ENCODE assay signal across 21 mouse cellular contexts in genomic region chr14:100631676-100632075, GRCm38 (mm10).
DNase-seq lines count a peak whose midpoint lies in the region; ATAC-seq and TF ChIP-seq lines count a peak whose summit lies in the region.
"Had no signal": no experiment of that assay in that cellular context is flagged by ENCODE, and none has a peak within 500 bp of the region (broad histone marks: within the 10 kb centered on the region; RNA-seq: fewer than 3 reads in every experiment).

No protein-coding gene starts in this region.

- TF ChIP-seq EP300 in liver, postnatal 0 days (IDR thresholded peaks at IDR 0.05; ENCODE audit: low read depth): no peak

- peak; percentile 10 for DNase-seq in liver, adult 2 months (ENCODE audit: extremely low read depth, low read depth, low spot score)
- no peak for DNase-seq in liver, postnatal 0 days
- DNase-seq in lung, postnatal 10 days: peak; percentile 2
- DNase-seq in lung, postnatal 14 days: no peak
- DNase-seq in Muller cell, postnatal 12 days (ENCODE audit: inconsistent ontology term): peak; percentile 67
- DNase-seq in brain, embryonic 14.5 days (ENCODE audit: low read depth): peak; percentile 32
- DNase-seq in kidney, postnatal 36 days: no peak
- DNase-seq: adrenal gland, adult 8-10 months; adrenal gland, postnatal 14 days; adrenal gland, postnatal 36 days; cerebellum, adult 11 months; cerebellum, adult 18-20 months; cerebellum, adult 9-10 months; cerebellum, postnatal 25 days; forebrain, postnatal 0 days had no signal

- WGBS in liver, adult 2 months: 44% methylated on average over 1 of the region's 1 CpGs
- 65% methylated on average over 1 of the region's 1 CpGs for WGBS in liver, postnatal 0 days (ENCODE audit: insufficient replicate concordance)
- WGBS in heart, embryonic 11.5 days (ENCODE audit: insufficient replicate concordance): 64% methylated on average over 1 of the region's 1 CpGs

- no peak for TF ChIP-seq POLR2A in liver, adult 2 months (IDR thresholded peaks at IDR 0.05; ENCODE audit: extremely low read depth, insufficient read depth, low read length)
- TF ChIP-seq POLR2A in brain, embryonic 14.5 days (IDR thresholded peaks at IDR 0.05; ENCODE audit: borderline replicate concordance, extremely low read depth, insufficient read depth, insufficient read length, poor library complexity, severe bottlenecking): no peak

- no peak overlapping the region for H3K4me2 ChIP-seq in liver, postnatal 0 days (ENCODE audit: low read depth, low read length)
- H3K4me2 ChIP-seq in heart, embryonic 11.5 days: no peak overlapping the region
- H3K4me2 ChIP-seq: embryonic facial prominence, embryonic 13.5 days; forebrain, embryonic 13.5 days; forebrain, embryonic 15.5 days had no signal

- H3K9ac ChIP-seq in liver, adult 2 months (ENCODE audit: low read depth, low read length): no peak overlapping the region
- no peak overlapping the region for H3K9ac ChIP-seq in liver, postnatal 0 days (replicated peaks)
- H3K9ac ChIP-seq in heart, embryonic 11.5 days (ENCODE audit: low read depth, low read length): no peak overlapping the region
- H3K9ac ChIP-seq: embryonic facial prominence, embryonic 13.5 days; forebrain, embryonic 13.5 days; forebrain, embryonic 15.5 days; forebrain, postnatal 0 days had no signal

- H3K36me3 ChIP-seq in liver, adult 2 months (ENCODE audit: control insufficient read depth, insufficient read depth, low read length): no peaks in the 10 kb centered on the region
- H3K36me3 ChIP-seq in liver, postnatal 0 days (replicated peaks; ENCODE audit: insufficient read depth, low read length): no peaks in the 10 kb centered on the region
- no peaks in the 10 kb centered on the region for H3K36me3 ChIP-seq in heart, embryonic 11.5 days (ENCODE audit: control insufficient read depth, insufficient read depth, low read length)
- H3K36me3 ChIP-seq: embryonic facial prominence, embryonic 13.5 days; forebrain, embryonic 15.5 days had no signal

- TF ChIP-seq CTCF in liver, adult 2 months (IDR thresholded peaks at IDR 0.05; ENCODE audit: low read depth, low read length): no peak
- TF ChIP-seq CTCF in liver, postnatal 0 days (IDR thresholded peaks at IDR 0.05; ENCODE audit: low read depth): no peak
- no peak for TF ChIP-seq CTCF in brain, embryonic 14.5 days (IDR thresholded peaks at IDR 0.05; ENCODE audit: borderline replicate concordance, extremely low read depth, insufficient read depth, insufficient read length)

- no peaks in the 10 kb centered on the region for H3K79me2 ChIP-seq in liver, adult 2 months (ENCODE audit: control insufficient read depth, insufficient read depth, low read length)

- no peaks in the 10 kb centered on the region for H3K9me3 ChIP-seq in liver, postnatal 0 days (ENCODE audit: low read length)
- no peaks in the 10 kb centered on the region for H3K9me3 ChIP-seq in heart, embryonic 11.5 days (replicated peaks; ENCODE audit: control insufficient read depth, low read length)
- H3K9me3 ChIP-seq: embryonic facial prominence, embryonic 13.5 days; forebrain, embryonic 13.5 days; forebrain, embryonic 15.5 days had no signal

- H3K4me3 ChIP-seq in liver, adult 2 months (ENCODE audit: insufficient read depth, low read depth, low read length): no peak overlapping the region
- no peak overlapping the region for H3K4me3 ChIP-seq in liver, postnatal 0 days (ENCODE audit: low read depth, low read length)
- H3K4me3 ChIP-seq in heart, embryonic 11.5 days (ENCODE audit: low read depth, low read length): no peak overlapping the region
- H3K4me3 ChIP-seq: embryonic facial prominence, embryonic 13.5 days; forebrain, embryonic 13.5 days; forebrain, embryonic 15.5 days had no signal

- no peaks in the 10 kb centered on the region for H3K4me1 ChIP-seq in liver, adult 2 months (ENCODE audit: control insufficient read depth, insufficient read depth, low read length)
- no peaks in the 10 kb centered on the region for H3K4me1 ChIP-seq in liver, postnatal 0 days (ENCODE audit: insufficient read depth)
- no peaks in the 10 kb centered on the region for H3K4me1 ChIP-seq in heart, embryonic 11.5 days (ENCODE audit: control insufficient read depth, insufficient read depth, low read length)
- H3K4me1 ChIP-seq: embryonic facial prominence, embryonic 13.5 days; forebrain, embryonic 13.5 days; forebrain, embryonic 15.5 days had no signal

- no peaks in the 10 kb centered on the region for H3K27me3 ChIP-seq in liver, adult 2 months (ENCODE audit: control insufficient read depth, insufficient read depth, low read length)
- no peaks in the 10 kb centered on the region for H3K27me3 ChIP-seq in liver, postnatal 0 days (ENCODE audit: insufficient read depth, low read length)
- no peaks in the 10 kb centered on the region for H3K27me3 ChIP-seq in heart, embryonic 11.5 days (ENCODE audit: control insufficient read depth, insufficient read depth, low read length)
- H3K27me3 ChIP-seq: embryonic facial prominence, embryonic 13.5 days; forebrain, embryonic 13.5 days; forebrain, embryonic 15.5 days; Patski had no signal

- no peak overlapping the region for H3K27ac ChIP-seq in liver, adult 2 months (replicated peaks; ENCODE audit: insufficient read depth, low read depth, low read length)
- no peak overlapping the region for H3K27ac ChIP-seq in liver, postnatal 0 days (ENCODE audit: low read depth)
- H3K27ac ChIP-seq in heart, embryonic 11.5 days (ENCODE audit: low read depth, low read length): no peak overlapping the region
- H3K27ac ChIP-seq: embryonic facial prominence, embryonic 13.5 days; forebrain, embryonic 13.5 days; forebrain, embryonic 15.5 days had no signal

- ATAC-seq in liver, postnatal 0 days: no peak
- ATAC-seq in heart, embryonic 11.5 days (replicated peaks; ENCODE audit: insufficient number of reproducible peaks, low FRiP score, low TSS enrichment): no peak
- ATAC-seq: activated CD4-positive, CD25-positive, alpha-beta regulatory T cell, adult 4 months; forebrain, embryonic 13.5 days; forebrain, embryonic 15.5 days; forebrain, postnatal 0 days; Patski had no signal

Comparison
In these comparisons a context has a peak if more than half of its experiments do, and no peak if none do; other contexts are left out.
1. DNase-seq: peak in liver, adult 2 months (single experiment), lung, postnatal 10 days (single experiment), Muller cell, postnatal 12 days (single experiment) and brain, embryonic 14.5 days (single experiment); none in liver, postnatal 0 days (single experiment), lung, postnatal 14 days (single experiment) and kidney, postnatal 36 days (0 of 2).